Mouse (Mus musculus) forebrain, embryonic 10.5 days (tissue): ENCODE data around the gene Lix1l. TPM values are rescaled to one million over a fixed set of nuclear protein-coding genes. Genes with fewer than 3 reads are reported as not detected.

ENCODE experiments used
- DNase-seq: peaks from one replicate; pipeline ENCODE4 v3.0.0-alpha.2; 2017; ENCODE audit warnings: low spot score; ENCODE audit errors: extremely low spot score
- H3K27ac ChIP-seq: fragments of 300-500 bp; sonication (generic); 2 replicates; pipeline ENCODE4 v1.5.1; 2016; ENCODE audit warnings: mild to moderate bottlenecking
- H3K27me3 ChIP-seq: fragments of 300-500 bp; sonication (generic); 2 replicates; pipeline ENCODE4 v1.6.1; 2016; ENCODE audit warnings: mild to moderate bottlenecking; ENCODE audit not compliant: poor library complexity, severe bottlenecking
- H3K36me3 ChIP-seq: fragments of 300-500 bp; sonication (generic); replicated peaks from 2 replicates; pipeline ENCODE4 v1.6.1; 2016; ENCODE audit warnings: mild to moderate bottlenecking, moderate library complexity
- H3K4me1 ChIP-seq: fragments of 300-500 bp; sonication (generic); 2 replicates; pipeline ENCODE4 v1.6.1; 2016
- H3K4me3 ChIP-seq: fragments of 300-500 bp; sonication (generic); 2 replicates; pipeline ENCODE4 v1.5.1; 2016; ENCODE audit warnings: mild to moderate bottlenecking, moderate library complexity
- H3K9me3 ChIP-seq: fragments of 300-500 bp; sonication (generic); 2 replicates; pipeline ENCODE4 v1.6.1; 2016; ENCODE audit warnings: mild to moderate bottlenecking, moderate library complexity
- WGBS: fragments of 180-500 bp; shearing (Covaris S2); methylation state at CpG from one replicate; pipeline ENCODE4 v1.1.7; 2016; 5-methylcytosine and 5-hydroxymethylcytosine counted together
- polyA plus RNA-seq: library from polyadenylated mRNA; unstranded; fragments of >200 nt; fragmentation: Nextera tagmentation; extraction: Ambion mirVana; gene quantifications from 2 replicates; pipeline ENCODE4 v1.2.1, GENCODE M21; 2016

The Lix1l gene
- polyA plus RNA-seq = 3.2 and 3.9 TPM in 2 replicates

DNA sequence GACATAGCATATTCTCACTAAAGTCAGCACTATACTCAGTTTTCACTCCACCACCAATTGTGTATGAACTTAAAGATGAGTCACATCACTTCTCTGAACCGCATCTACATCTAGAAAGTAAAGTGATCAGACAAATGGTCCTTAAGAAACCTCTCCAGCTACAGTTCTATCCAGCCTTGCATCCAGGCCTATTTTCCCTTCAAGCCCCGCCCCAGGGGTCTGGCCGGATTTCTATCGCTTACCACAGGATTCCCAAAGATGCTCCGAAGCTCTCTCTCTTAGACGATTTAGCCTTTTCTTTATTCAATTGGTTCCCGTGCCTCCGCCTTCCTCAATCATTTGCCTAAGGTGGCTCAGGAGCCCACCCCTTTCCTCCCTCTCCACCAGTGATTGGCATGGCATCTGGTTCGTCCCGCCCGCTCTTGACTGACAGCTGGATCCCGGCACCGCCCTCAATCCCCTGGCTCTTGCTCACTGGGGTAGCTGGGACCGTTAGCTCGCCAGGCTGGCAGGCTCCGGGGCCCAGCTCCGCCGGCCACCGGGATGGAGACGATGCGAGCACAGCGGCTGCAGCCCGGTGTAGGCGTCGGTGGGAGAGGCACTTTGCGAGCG is at the start of gene Lix1l:
Gene Lix1l (plus strand): TSS at position 511 of the 612 bp plus-strand sequence.
- H3K4me1 ChIP-seq = peaks cover 86% of the 10 kb centered on the region
- peak; percentile 95 for DNase-seq

DNA sequence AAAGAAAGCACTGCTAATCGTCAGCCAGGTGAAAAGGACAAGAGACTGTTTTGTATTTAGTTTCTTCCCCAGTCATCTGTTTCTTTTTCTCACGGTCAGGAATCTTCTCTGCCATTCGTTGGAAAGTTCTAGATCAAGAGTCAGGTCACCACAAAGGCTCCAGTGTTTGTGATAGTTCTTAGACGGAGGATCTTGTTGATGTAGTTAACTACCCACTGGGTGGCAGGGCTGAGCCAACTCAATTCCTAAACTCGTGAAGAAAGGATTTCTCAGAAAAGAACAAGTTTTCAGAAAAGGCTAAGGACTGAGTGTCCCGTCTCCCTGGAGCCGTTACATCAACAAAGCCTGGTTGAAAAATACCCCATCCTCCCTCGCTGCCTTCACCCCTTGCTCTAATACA is 49.7 kb upstream of the Lix1l start:
- H3K36me3 ChIP-seq = no peaks in the 10 kb centered on the region
- no peaks in the 10 kb centered on the region for H3K9me3 ChIP-seq
- DNase-seq = no peak
- peaks cover 11% of the 10 kb centered on the region; the same call in 1 of the 2 replicates for H3K27me3 ChIP-seq
- H3K4me1 ChIP-seq = peaks cover 31% of the 10 kb centered on the region
- H3K27ac ChIP-seq = peak overlapping the region; percentile 31; the same call in 1 of the 2 replicates
- WGBS = 26% methylated on average over 8 of the region's 8 CpGs
- H3K4me3 ChIP-seq = no peak overlapping the region

More for the DNA sequence above, at the start of gene Lix1l:
- WGBS = under 1% methylated on average over 27 of the region's 27 CpGs
- Histone ChIP-seq H3K27me3 (peaks cover 36% of the 10 kb centered on the region), H3K36me3 (peaks cover 23% of the 10 kb centered on the region), H3K27ac (peak within 1 kb of the TSS; percentile 96), H3K4me3 (peak within 1 kb of the TSS; percentile 93), H3K9me3 (no peaks in the 10 kb centered on the region)

DNA sequence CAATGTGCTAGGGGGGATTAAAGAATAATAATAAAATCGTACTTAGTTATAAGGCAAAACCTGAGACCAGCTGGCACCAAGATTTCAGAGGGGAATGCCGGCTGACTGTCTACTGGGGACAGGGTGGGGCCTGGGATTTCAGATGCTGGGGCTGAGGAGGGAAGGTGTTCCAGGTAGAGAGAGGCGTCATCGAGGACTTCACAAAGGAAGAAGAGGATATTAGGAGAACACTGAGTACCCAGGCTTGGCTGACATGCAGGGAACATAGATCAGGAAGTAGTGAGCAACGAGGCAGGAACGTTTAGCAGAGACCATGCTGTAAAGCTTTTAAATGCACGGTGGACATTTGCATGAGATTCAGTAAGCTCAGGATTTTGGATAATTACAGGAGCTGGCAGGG is 49.1 kb upstream of the Lix1l start:
- Histone ChIP-seq H3K36me3 (no peaks in the 10 kb centered on the region), H3K27ac (no peak overlapping the region), H3K4me3 (no peak overlapping the region), H3K27me3 (peaks cover 8% of the 10 kb centered on the region; the same call in 1 of the 2 replicates), H3K9me3 (no peaks in the 10 kb centered on the region), H3K4me1 (peaks cover 37% of the 10 kb centered on the region)
- WGBS = 81% methylated on average over 7 of the region's 7 CpGs
- DNase-seq = no peak

DNA sequence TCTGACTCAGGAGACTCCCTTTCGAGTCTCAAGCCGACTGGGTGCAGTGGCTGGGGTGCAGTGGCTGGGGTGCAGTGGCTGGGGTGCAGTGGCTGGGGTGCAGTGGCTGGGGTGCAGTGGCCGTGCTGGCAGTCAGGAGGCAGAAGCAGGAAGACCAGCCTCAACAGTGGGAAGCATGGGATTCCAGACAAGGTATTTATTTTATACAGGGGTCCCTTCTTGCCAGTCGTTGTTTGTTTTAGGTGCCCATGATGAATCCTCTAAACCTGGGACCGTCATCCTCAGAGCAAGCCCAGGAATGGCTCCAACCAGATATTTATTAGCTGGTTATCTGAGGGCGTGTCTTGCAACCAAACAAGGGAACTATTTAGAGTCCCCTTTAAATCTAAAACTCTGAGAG is 47.3 kb upstream of the Lix1l start:
- no peak for DNase-seq
- Histone ChIP-seq H3K4me3 (no peak overlapping the region), H3K36me3 (no peaks in the 10 kb centered on the region), H3K4me1 (peaks cover 42% of the 10 kb centered on the region), H3K9me3 (no peaks in the 10 kb centered on the region), H3K27me3 (no peaks in the 10 kb centered on the region), H3K27ac (no peak overlapping the region)
- 89% methylated on average over 6 of the region's 6 CpGs for WGBS

DNA sequence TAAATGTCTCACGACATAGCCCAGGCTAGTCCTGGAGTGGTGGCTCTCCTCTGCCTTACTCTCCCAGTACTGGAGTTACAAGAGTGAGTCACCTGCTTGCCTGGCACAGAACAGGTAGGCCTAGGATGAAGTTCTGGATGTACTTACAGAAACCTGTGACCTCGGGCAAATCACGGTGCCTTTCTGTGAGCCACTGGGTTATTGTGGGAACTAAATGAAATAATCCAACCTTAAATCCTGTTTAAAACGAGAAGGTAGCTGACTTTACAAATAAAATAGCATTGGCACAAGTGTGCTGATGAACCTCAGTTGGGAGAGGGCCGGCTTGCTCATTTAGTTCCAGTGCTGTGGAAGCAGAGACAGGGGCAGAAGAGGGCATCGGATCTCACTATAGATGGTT is 46.7 kb upstream of the Lix1l start:
- H3K36me3 ChIP-seq = peaks cover 2% of the 10 kb centered on the region
- peaks cover 49% of the 10 kb centered on the region for H3K4me1 ChIP-seq
- no peaks in the 10 kb centered on the region for H3K9me3 ChIP-seq
- no peaks in the 10 kb centered on the region for H3K27me3 ChIP-seq
- DNase-seq = no peak
- H3K27ac ChIP-seq = no peak overlapping the region
- H3K4me3 ChIP-seq = no peak overlapping the region
- WGBS = 81% methylated on average over 6 of the region's 6 CpGs

DNA sequence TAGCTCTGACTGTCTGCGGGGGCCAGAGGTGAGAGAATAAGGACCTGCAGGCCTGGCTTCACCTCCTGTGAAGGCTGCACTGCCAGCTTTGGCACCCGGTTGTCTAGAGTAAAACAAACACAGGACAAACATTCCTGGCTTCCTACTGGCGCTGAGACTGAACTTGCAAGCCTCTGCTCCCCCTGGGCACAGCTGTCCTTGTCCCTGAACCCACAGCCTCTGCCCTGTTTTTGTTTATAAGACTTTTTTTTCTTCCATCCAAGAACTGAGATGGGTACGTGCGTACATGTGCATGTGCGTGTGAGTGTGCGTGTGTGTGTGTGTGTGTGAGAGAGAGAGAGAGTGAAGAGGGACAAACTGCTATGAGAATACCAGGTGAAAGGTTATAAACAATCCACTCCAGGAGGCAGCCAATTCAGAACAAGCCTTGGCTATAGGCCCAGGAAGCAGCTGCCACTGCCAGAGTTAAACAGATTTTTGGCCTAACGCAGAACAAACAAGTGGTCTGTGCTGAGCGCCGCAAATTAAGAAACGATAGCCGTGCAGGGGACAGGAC is 45.8 kb upstream of the Lix1l start:
- 61% methylated on average over 12 of the region's 12 CpGs for WGBS
- Histone ChIP-seq H3K4me3 (no peak overlapping the region), H3K27ac (peak overlapping the region; percentile 63), H3K36me3 (peaks cover 11% of the 10 kb centered on the region), H3K4me1 (peaks cover 57% of the 10 kb centered on the region), H3K9me3 (no peaks in the 10 kb centered on the region), H3K27me3 (no peaks in the 10 kb centered on the region)
- DNase-seq = no peak

DNA sequence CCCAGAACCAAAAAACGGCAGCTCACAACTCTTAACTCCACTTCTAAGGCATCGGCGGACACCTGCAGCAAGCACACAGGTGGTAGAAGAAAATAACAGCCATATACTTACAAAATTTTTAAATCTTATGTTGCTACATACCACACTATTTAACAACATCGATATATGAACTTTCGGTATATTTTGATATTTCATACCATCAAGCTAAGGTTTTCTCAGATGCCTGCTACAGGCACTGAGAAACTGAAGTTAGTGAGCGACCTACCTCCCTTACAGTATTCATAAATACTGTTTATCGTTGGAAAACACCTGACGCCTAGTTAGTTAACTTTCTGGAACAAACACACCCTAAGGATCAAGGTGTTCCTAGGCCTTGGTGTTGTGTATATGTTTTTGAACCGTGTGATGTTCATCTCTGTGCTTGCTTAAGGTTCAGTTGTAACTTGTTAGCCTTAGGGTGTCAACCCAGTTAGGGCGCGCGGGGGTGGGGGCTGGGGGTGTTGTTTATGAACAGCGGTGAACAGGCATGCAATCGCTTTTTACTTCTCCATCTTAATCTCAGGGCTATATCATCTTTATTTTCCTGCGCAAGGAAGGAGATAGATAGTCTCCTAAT is 44.8 kb upstream of the Lix1l start:
- WGBS = 85% methylated on average over 15 of the region's 15 CpGs
- Histone ChIP-seq H3K27ac (peak overlapping the region; percentile 88; the same call in 1 of the 2 replicates), H3K4me3 (0 out of 2 replicates have a peak overlapping the region, but pooled peaks have one; percentile 69), H3K9me3 (no peaks in the 10 kb centered on the region), H3K27me3 (no peaks in the 10 kb centered on the region), H3K36me3 (peaks cover 21% of the 10 kb centered on the region), H3K4me1 (peaks cover 61% of the 10 kb centered on the region)
- no peak for DNase-seq

DNA sequence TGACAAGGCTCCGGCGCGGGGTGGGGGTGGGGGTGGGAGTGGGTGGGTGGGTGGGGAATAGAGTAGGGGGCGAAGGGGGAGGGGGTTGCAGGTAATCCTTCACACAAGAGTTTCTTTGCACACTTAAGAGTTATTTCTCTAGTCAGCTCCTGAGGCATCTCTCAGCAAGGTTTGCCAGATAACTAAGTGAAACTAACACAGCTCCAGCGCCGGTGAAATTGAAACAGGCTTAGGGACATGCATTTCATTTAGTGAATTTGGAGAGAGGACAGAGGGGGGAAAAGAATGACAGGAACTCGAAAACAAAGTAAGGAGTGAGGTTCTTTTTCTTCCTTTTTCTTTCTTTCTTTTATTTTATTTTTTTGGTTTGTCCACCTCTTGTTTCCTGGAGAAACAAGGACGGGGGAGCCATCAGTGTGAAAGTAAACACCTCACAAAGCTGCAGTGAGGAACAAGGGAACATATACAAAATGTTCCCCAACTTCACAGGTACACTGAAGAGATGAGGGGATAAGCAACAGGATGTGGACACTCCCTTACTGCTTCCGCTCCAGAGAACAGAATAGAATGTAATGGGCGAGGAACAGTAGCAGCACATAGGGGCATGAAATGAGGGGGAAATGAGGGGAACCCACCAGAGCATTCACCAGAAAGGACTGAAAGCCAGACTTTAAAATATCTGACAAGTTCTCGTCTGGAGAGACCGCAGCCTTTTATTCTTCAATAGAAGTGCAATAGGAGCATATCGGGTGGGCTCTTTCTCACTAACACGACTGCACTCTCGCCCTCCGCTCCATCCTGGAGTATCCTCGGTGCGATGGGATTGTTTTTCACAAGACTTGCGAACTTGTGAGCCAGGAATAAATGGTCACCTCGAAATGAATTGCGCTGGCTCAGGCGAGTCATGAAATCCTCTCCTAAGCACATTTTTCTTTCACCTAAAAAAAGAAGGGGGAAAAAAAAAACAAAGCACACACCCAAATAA is 44.0 kb upstream of the Lix1l start:
- peaks cover 60% of the 10 kb centered on the region for H3K4me1 ChIP-seq
- H3K9me3 ChIP-seq = no peaks in the 10 kb centered on the region
- peaks cover 25% of the 10 kb centered on the region for H3K36me3 ChIP-seq
- WGBS = 12% methylated on average over 22 of the region's 22 CpGs
- DNase-seq = no peak
- H3K27ac ChIP-seq = peak overlapping the region; percentile 88
- peak overlapping the region; percentile 69 for H3K4me3 ChIP-seq
- H3K27me3 ChIP-seq = no peaks in the 10 kb centered on the region

DNA sequence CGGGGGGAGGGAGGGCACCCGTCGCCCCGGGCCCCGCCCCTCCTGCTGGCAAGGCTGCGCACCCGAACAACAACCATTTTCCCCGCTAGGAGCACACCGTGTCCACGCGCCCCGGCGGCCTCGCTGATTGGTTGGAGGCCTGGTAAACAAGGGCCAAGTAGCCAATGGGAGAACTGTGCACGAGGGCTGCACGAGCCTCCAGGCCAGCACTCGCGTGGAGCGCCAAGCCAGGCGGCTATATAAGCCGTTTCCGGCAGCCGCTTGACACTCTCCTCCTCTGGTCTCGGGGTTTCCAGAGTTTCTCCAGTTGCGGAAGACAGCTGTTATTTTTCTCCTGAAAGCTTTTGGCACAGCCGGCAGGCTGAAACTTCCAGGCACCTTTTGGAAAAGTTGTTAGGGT is 43.3 kb upstream of the Lix1l start, which contains the start of gene Txnip:
Gene Txnip (plus strand): TSS at position 264 of the 400 bp plus-strand sequence.
- peaks cover 25% of the 10 kb centered on the region for H3K36me3 ChIP-seq
- peaks cover 60% of the 10 kb centered on the region for H3K4me1 ChIP-seq
- peak; percentile 99 for DNase-seq
- peak within 1 kb of the TSS; percentile 69 for H3K4me3 ChIP-seq
- WGBS = under 1% methylated on average over 26 of the region's 26 CpGs
- peak within 1 kb of the TSS; percentile 88 for H3K27ac ChIP-seq
- no peaks in the 10 kb centered on the region for H3K9me3 ChIP-seq
- H3K27me3 ChIP-seq = no peaks in the 10 kb centered on the region

DNA sequence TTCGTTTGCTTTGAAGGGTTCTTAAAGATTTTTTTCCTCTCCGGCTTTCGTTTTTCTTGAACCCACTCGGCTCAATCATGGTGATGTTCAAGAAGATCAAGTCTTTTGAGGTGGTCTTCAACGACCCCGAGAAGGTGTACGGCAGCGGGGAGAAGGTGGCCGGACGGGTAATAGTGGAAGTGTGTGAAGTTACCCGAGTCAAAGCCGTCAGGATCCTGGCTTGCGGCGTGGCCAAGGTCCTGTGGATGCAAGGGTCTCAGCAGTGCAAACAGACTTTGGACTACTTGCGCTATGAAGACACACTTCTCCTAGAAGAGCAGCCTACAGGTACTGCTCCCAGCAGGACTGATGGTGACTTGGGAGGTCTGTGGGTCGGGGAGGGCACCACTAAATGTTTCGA is 42.8 kb upstream of the Lix1l start:
- Histone ChIP-seq H3K4me1 (peaks cover 60% of the 10 kb centered on the region), H3K4me3 (peak overlapping the region; percentile 69), H3K9me3 (no peaks in the 10 kb centered on the region), H3K36me3 (peaks cover 25% of the 10 kb centered on the region), H3K27me3 (no peaks in the 10 kb centered on the region), H3K27ac (peak overlapping the region; percentile 88)
- DNase-seq = peak; percentile 43
- WGBS = 2% methylated on average over 17 of the region's 17 CpGs

DNA sequence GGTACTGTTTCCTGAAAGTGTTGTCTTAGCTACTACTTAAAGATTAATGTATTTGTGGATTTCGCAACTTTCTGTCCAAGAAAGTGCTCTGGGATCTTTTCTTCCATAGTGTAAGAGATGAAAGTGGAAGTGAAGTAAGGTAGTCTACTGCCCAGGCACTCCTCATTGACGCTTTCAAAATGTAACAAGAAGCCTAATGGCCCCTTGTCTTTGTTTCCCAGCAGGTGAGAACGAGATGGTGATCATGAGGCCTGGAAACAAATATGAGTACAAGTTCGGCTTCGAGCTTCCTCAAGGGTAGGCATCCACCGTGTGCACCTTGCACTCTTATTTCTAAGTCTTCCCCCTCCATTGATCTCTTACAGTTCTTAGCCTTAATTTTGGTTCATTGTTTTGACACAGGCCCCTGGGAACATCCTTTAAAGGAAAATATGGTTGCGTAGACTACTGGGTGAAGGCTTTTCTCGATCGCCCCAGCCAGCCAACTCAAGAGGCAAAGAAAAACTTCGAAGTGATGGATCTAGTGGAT is 42.2 kb upstream of the Lix1l start:
- no peaks in the 10 kb centered on the region for H3K27me3 ChIP-seq
- DNase-seq = no peak
- H3K9me3 ChIP-seq = no peaks in the 10 kb centered on the region
- 60% methylated on average over 10 of the region's 10 CpGs for WGBS
- H3K36me3 ChIP-seq = peaks cover 25% of the 10 kb centered on the region
- H3K27ac ChIP-seq = peak overlapping the region; percentile 88
- peak overlapping the region; percentile 69 for H3K4me3 ChIP-seq
- peaks cover 60% of the 10 kb centered on the region for H3K4me1 ChIP-seq

DNA sequence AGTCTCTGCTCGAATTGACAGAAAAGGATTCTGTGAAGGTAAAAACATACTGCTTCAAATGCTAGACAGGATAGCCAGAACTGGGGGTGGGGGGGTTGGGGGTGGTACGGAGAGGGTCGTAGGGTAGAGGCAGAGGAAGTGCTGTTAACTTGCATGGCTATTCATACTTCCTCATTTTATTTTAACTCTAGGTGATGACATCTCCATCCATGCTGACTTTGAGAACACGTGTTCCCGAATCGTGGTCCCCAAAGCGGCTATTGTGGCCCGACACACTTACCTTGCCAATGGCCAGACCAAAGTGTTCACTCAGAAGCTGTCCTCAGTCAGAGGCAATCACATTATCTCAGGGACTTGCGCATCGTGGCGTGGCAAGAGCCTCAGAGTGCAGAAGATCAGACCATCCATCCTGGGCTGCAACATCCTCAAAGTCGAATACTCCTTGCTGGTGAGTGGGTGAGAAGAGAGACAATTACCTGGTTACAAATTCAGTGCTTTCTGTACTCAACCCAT is 41.5 kb upstream of the Lix1l start:
- Histone ChIP-seq H3K4me1 (peaks cover 63% of the 10 kb centered on the region), H3K9me3 (no peaks in the 10 kb centered on the region), H3K4me3 (peak overlapping the region; percentile 69), H3K27ac (no peak overlapping the region), H3K27me3 (no peaks in the 10 kb centered on the region), H3K36me3 (peaks cover 25% of the 10 kb centered on the region)
- WGBS = 90% methylated on average over 12 of the region's 12 CpGs
- no peak for DNase-seq
